Comparison of ENCODE assay signal across 24 mouse cellular contexts in genomic region chr13:69703505-69703904, GRCm38 (mm10). TPM values are rescaled to one million over a fixed set of nuclear protein-coding genes. Genes with fewer than 3 reads are reported as not detected.
A peak's percentile ranks its signal among the peaks of the same experiment; 100 is the strongest.
DNase-seq lines count a peak whose midpoint lies in the region; ATAC-seq lines count a peak whose summit lies in the region.
"Had no signal": no experiment of that assay in that cellular context is flagged by ENCODE, and none has a peak within 500 bp of the region (broad histone marks: within the 10 kb centered on the region; RNA-seq: fewer than 3 reads in every experiment).

No protein-coding gene starts in this region.

- no peaks in the 10 kb centered on the region for H3K4me1 ChIP-seq in midbrain, embryonic 10.5 days
- no peaks in the 10 kb centered on the region for H3K4me1 ChIP-seq in midbrain, embryonic 11.5 days (ENCODE audit: control insufficient read depth, insufficient read depth, low read length)
- no peaks in the 10 kb centered on the region for H3K4me1 ChIP-seq in embryonic facial prominence, embryonic 10.5 days
- H3K4me1 ChIP-seq in hindbrain, embryonic 14.5 days (replicated peaks; ENCODE audit: control insufficient read depth, insufficient read depth, low read length), result no peaks in the 10 kb centered on the region
- H3K4me1 ChIP-seq: embryonic facial prominence, embryonic 13.5 days; forebrain, embryonic 12.5 days; heart, embryonic 15.5 days; hindbrain, embryonic 15.5 days had no signal

- peak; percentile 28 for DNase-seq in midbrain, embryonic 10.5 days (ENCODE audit: low spot score)
- no peak for DNase-seq in midbrain, embryonic 11.5 days (ENCODE audit: low spot score, missing footprints)
- peak; percentile 93 for DNase-seq in R1 (ENCODE audit: low read depth, low spot score)
- DNase-seq in embryonic facial prominence, embryonic 10.5 days (ENCODE audit: low spot score), result peak; percentile 21
- no peak for DNase-seq in left cerebral cortex, postnatal 10 days (ENCODE audit: extremely low spot score in 1 of 2, low spot score in 2 of 2)
- DNase-seq in cerebellum, adult 9-10 months, result no peak
- DNase-seq in hindbrain, embryonic 14.5 days (ENCODE audit: low spot score), result no peak
- DNase-seq: adrenal gland, postnatal 14 days; cerebellum, adult 18-20 months; cerebellum, postnatal 10 days; embryo, embryonic 11 days; gastrocnemius, postnatal 10 days; heart, adult 2 months; kidney, adult 11 months had no signal

- no peak overlapping the region for H3K27ac ChIP-seq in midbrain, embryonic 10.5 days (replicated peaks)
- H3K27ac ChIP-seq in midbrain, embryonic 11.5 days (ENCODE audit: low read depth, low read length), result no peak overlapping the region
- no peak overlapping the region for H3K27ac ChIP-seq in embryonic facial prominence, embryonic 10.5 days (replicated peaks)
- H3K27ac ChIP-seq in hindbrain, embryonic 14.5 days, result no peak overlapping the region
- H3K27ac ChIP-seq: embryonic facial prominence, embryonic 13.5 days; forebrain, embryonic 12.5 days; heart, adult 2 months; heart, embryonic 15.5 days; hindbrain, embryonic 10.5 days; hindbrain, embryonic 15.5 days had no signal

- intact Hi-C loops in left cerebral cortex, postnatal 10 days (cut with DNase I), result no loop called here

- no peaks in the 10 kb centered on the region for H3K36me3 ChIP-seq in midbrain, embryonic 10.5 days
- no peaks in the 10 kb centered on the region for H3K36me3 ChIP-seq in midbrain, embryonic 11.5 days (ENCODE audit: control insufficient read depth, insufficient read depth, low read length)
- H3K36me3 ChIP-seq in embryonic facial prominence, embryonic 10.5 days (replicated peaks), result no peaks in the 10 kb centered on the region
- peaks cover 53% of the 10 kb centered on the region for H3K36me3 ChIP-seq in hindbrain, embryonic 14.5 days (replicated peaks; ENCODE audit: control insufficient read depth, insufficient read depth)
- H3K36me3 ChIP-seq: embryonic facial prominence, embryonic 13.5 days; forebrain, embryonic 12.5 days; heart, embryonic 15.5 days had no signal

- no peak for ATAC-seq in midbrain, embryonic 11.5 days (ENCODE audit: low FRiP score)
- ATAC-seq in hindbrain, embryonic 14.5 days (ENCODE audit: low FRiP score), result no peak
- ATAC-seq: forebrain, embryonic 16.5 days; inflammation-experienced regulatory T-cells, adult 6 months; Patski had no signal

- no peak overlapping the region for H3K9ac ChIP-seq in midbrain, embryonic 11.5 days (ENCODE audit: low read length)
- H3K9ac ChIP-seq in hindbrain, embryonic 14.5 days, result no peak overlapping the region
- H3K9ac ChIP-seq: embryonic facial prominence, embryonic 13.5 days; forebrain, embryonic 12.5 days; heart, embryonic 15.5 days; hindbrain, embryonic 15.5 days had no signal

- H3K4me3 ChIP-seq in midbrain, embryonic 10.5 days, result no peak overlapping the region
- no peak overlapping the region for H3K4me3 ChIP-seq in midbrain, embryonic 11.5 days (ENCODE audit: low read depth, low read length)
- no peak overlapping the region for H3K4me3 ChIP-seq in embryonic facial prominence, embryonic 10.5 days
- no peak overlapping the region for H3K4me3 ChIP-seq in hindbrain, embryonic 14.5 days (replicated peaks; ENCODE audit: low read length)
- H3K4me3 ChIP-seq: embryonic facial prominence, embryonic 13.5 days; forebrain, embryonic 12.5 days; heart, adult 2 months; heart, embryonic 15.5 days; hindbrain, embryonic 10.5 days; hindbrain, embryonic 15.5 days had no signal

- 0 out of 2 replicates have a peak, but pooled peaks cover 4% of the 10 kb centered on the region for H3K27me3 ChIP-seq in midbrain, embryonic 10.5 days (ENCODE audit: low read depth, poor library complexity, severe bottlenecking)
- H3K27me3 ChIP-seq in midbrain, embryonic 11.5 days (ENCODE audit: control insufficient read depth, insufficient read depth, low read length), result no peaks in the 10 kb centered on the region
- H3K27me3 ChIP-seq in embryonic facial prominence, embryonic 10.5 days (replicated peaks; ENCODE audit: low read depth, poor library complexity, severe bottlenecking), result peaks cover 17% of the 10 kb centered on the region
- H3K27me3 ChIP-seq in hindbrain, embryonic 14.5 days (ENCODE audit: control insufficient read depth, insufficient read depth, low read length), result no peaks in the 10 kb centered on the region
- H3K27me3 ChIP-seq: heart, embryonic 15.5 days; hindbrain, embryonic 15.5 days; Patski had no signal

- H3K9me3 ChIP-seq in midbrain, embryonic 10.5 days (replicated peaks), result no peaks in the 10 kb centered on the region
- no peaks in the 10 kb centered on the region for H3K9me3 ChIP-seq in midbrain, embryonic 11.5 days (ENCODE audit: control insufficient read depth, low read length)
- H3K9me3 ChIP-seq in embryonic facial prominence, embryonic 10.5 days, result no peaks in the 10 kb centered on the region
- H3K9me3 ChIP-seq in hindbrain, embryonic 14.5 days (ENCODE audit: control insufficient read depth, low read length), result no peaks in the 10 kb centered on the region
- H3K9me3 ChIP-seq: embryonic facial prominence, embryonic 13.5 days; forebrain, embryonic 12.5 days; heart, embryonic 15.5 days; hindbrain, embryonic 10.5 days; hindbrain, embryonic 15.5 days had no signal

- H3K4me2 ChIP-seq in midbrain, embryonic 11.5 days, result no peak overlapping the region
- H3K4me2 ChIP-seq in hindbrain, embryonic 14.5 days (replicated peaks), result no peak overlapping the region
- H3K4me2 ChIP-seq: embryonic facial prominence, embryonic 13.5 days; forebrain, embryonic 12.5 days; heart, embryonic 11.5 days; heart, embryonic 15.5 days; hindbrain, embryonic 15.5 days had no signal

- 25% methylated on average over 11 of the region's 11 CpGs for WGBS in midbrain, embryonic 10.5 days
- WGBS in midbrain, embryonic 11.5 days, result 22% methylated on average over 11 of the region's 11 CpGs
- 18% methylated on average over 11 of the region's 11 CpGs for WGBS in embryonic facial prominence, embryonic 10.5 days
- 10% methylated on average over 11 of the region's 11 CpGs for WGBS in hindbrain, embryonic 14.5 days

RNA-seq across cellular contexts. Expression of gene Ube2ql1, which starts 36.2 kb away (rescaled TPM):
- polyA plus RNA-seq in midbrain, embryonic 10.5 days (2016; fragmentation: Nextera tagmentation; extraction: Ambion mirVana), result 0.96 and 2.0 TPM in 2 replicates
- 7.2 TPM in 2 replicates for polyA plus RNA-seq in midbrain, embryonic 11.5 days (2014; fragmentation: Nextera tagmentation; extraction: Ambion mirVana)
- 0.73 and 0.80 TPM in 2 replicates for polyA plus RNA-seq in embryonic facial prominence, embryonic 10.5 days (2016; fragmentation: Nextera tagmentation; extraction: Ambion mirVana)
- 100 to 1,000 TPM; 195 to 198 TPM for total RNA-seq in left cerebral cortex, postnatal 10 days (2021)
- 49.4 and 49.8 TPM in 2 replicates for polyA plus RNA-seq in hindbrain, embryonic 14.5 days (2014; fragmentation: Nextera tagmentation; extraction: Ambion mirVana)
- total RNA-seq: CH12.LX had no signal
- polyA plus RNA-seq: inflammation-experienced regulatory T-cells, adult 6 months had no signal

Comparison
In these comparisons a context has a peak if more than half of its experiments do, and no peak if none do; other contexts are left out.
1. DNase-seq: peak in midbrain, embryonic 10.5 days (single experiment), R1 (single experiment) and embryonic facial prominence, embryonic 10.5 days (single experiment); none in midbrain, embryonic 11.5 days (single experiment), left cerebral cortex, postnatal 10 days (0 of 2), cerebellum, adult 9-10 months (single experiment) and hindbrain, embryonic 14.5 days (single experiment).